Mouse (Mus musculus) hindbrain, embryonic 12.5 days (tissue): ENCODE data around the gene Mcm2. TPM values are rescaled to one million over a fixed set of nuclear protein-coding genes. Genes with fewer than 3 reads are reported as not detected.

ENCODE experiments used
- ATAC-seq: fragments of 200-750 bp; cut with Nextera tagmentation; 2 replicates; pipeline ENCODE4 v1.8.0; 2017; ENCODE audit warnings: moderate TSS enrichment; ENCODE audit not compliant: low FRiP score
- H3K27ac ChIP-seq: fragments of 300-500 bp; sonication (generic); 2 replicates; pipeline ENCODE4 v1.5.1; 2016; ENCODE audit warnings: mild to moderate bottlenecking
- H3K27me3 ChIP-seq: fragments of 300-500 bp; sonication (generic); 2 replicates; pipeline ENCODE4 v1.6.1; 2016; ENCODE audit warnings: mild to moderate bottlenecking
- H3K36me3 ChIP-seq: fragments of 300-500 bp; sonication (generic); 2 replicates; pipeline ENCODE4 v1.6.1; 2016; ENCODE audit warnings: mild to moderate bottlenecking
- H3K4me1 ChIP-seq: fragments of 300-500 bp; sonication (generic); 2 replicates; pipeline ENCODE4 v1.6.1; 2016
- H3K4me2 ChIP-seq: fragments of 300-500 bp; sonication (generic); replicated peaks from 2 replicates; pipeline ENCODE4 v1.6.1; 2016; ENCODE audit warnings: mild to moderate bottlenecking
- H3K4me3 ChIP-seq: fragments of 300-500 bp; sonication (generic); 2 replicates; pipeline ENCODE4 v1.5.1; 2016; ENCODE audit warnings: mild to moderate bottlenecking
- H3K9ac ChIP-seq: fragments of 300-500 bp; sonication (generic); 2 replicates; pipeline ENCODE4 v1.6.1; 2016; ENCODE audit warnings: mild to moderate bottlenecking, moderate library complexity
- H3K9me3 ChIP-seq: fragments of 300-500 bp; sonication (generic); replicated peaks from 2 replicates; pipeline ENCODE4 v1.6.1; 2016; ENCODE audit warnings: mild to moderate bottlenecking
- WGBS: fragments of 180-500 bp; shearing (Covaris S2); methylation state at CpG from one replicate; pipeline ENCODE4 v1.1.7; 2016; 5-methylcytosine and 5-hydroxymethylcytosine counted together
- polyA plus RNA-seq: library from polyadenylated mRNA; unstranded; fragments of >200 nt; fragmentation: Nextera tagmentation; extraction: Ambion mirVana; gene quantifications from 2 replicates; pipeline ENCODE4 v1.2.1, GENCODE M21; 2016

Gene Mcm2
- polyA plus RNA-seq, 1 experiment from 2014 or later, result 130 TPM

GRCm38 (mm10) chr6:88936342-88937213 lies 38.0 kb upstream of the Mcm2 start:
- no peaks in the 10 kb centered on the region for H3K9me3 ChIP-seq

GRCm38 (mm10) chr6:88935735-88936276 lies 37.2 kb upstream of the Mcm2 start:
- no peak overlapping the region for H3K4me3 ChIP-seq
- H3K4me1 ChIP-seq, result peaks cover 74% of the 10 kb centered on the region
- no peak overlapping the region for H3K9ac ChIP-seq
- H3K4me2 ChIP-seq, result no peak overlapping the region
- H3K36me3 ChIP-seq, result no peaks in the 10 kb centered on the region
- WGBS, result 12% methylated on average over 4 of the region's 4 CpGs
- H3K27me3 ChIP-seq, result 0 out of 2 replicates have a peak, but pooled peaks cover 3% of the 10 kb centered on the region
- no peaks in the 10 kb centered on the region for H3K9me3 ChIP-seq
- ATAC-seq, result no peak
- no peak overlapping the region for H3K27ac ChIP-seq

More at GRCm38 (mm10) chr6:88936342-88937213, 38.0 kb upstream of the Mcm2 start:
- Histone ChIP-seq H3K4me3 (no peak overlapping the region), H3K27ac (peak overlapping the region; percentile 92; the same call in 1 of the 2 replicates), H3K9ac (no peak overlapping the region), H3K4me2 (no peak overlapping the region), H3K27me3 (0 out of 2 replicates have a peak, but pooled peaks cover 3% of the 10 kb centered on the region), H3K4me1 (peaks cover 78% of the 10 kb centered on the region), H3K36me3 (no peaks in the 10 kb centered on the region)
- 65% methylated on average over 13 of the region's 13 CpGs for WGBS
- no peak for ATAC-seq

- H3K9ac ChIP-seq, result peak overlapping the region; percentile 32; the same call in 1 of the 2 replicates
- H3K9me3 ChIP-seq, result no peaks in the 10 kb centered on the region
- H3K4me2 ChIP-seq, result no peak overlapping the region
- H3K4me3 ChIP-seq, result no peak overlapping the region
- peaks cover 74% of the 10 kb centered on the region for H3K4me1 ChIP-seq
- H3K27me3 ChIP-seq, result 0 out of 2 replicates have a peak, but pooled peaks cover 3% of the 10 kb centered on the region
- no peak for ATAC-seq
- no peaks in the 10 kb centered on the region for H3K36me3 ChIP-seq
- 22% methylated on average over 4 of the region's 4 CpGs for WGBS
- peak overlapping the region; percentile 13; the same call in 1 of the 2 replicates for H3K27ac ChIP-seq
Measured at GRCm38 (mm10) chr6:88934816-88935215, 36.2 kb upstream of the Mcm2 start.

- no peak overlapping the region for H3K4me3 ChIP-seq
- 40% methylated on average over 4 of the region's 4 CpGs for WGBS
- H3K27me3 ChIP-seq, result 0 out of 2 replicates have a peak, but pooled peaks cover 3% of the 10 kb centered on the region
- peaks cover 74% of the 10 kb centered on the region for H3K4me1 ChIP-seq
- H3K9me3 ChIP-seq, result no peaks in the 10 kb centered on the region
- H3K4me2 ChIP-seq, result no peak overlapping the region
- H3K36me3 ChIP-seq, result no peaks in the 10 kb centered on the region
- ATAC-seq, result no peak
- H3K9ac ChIP-seq, result no peak overlapping the region
- no peak overlapping the region for H3K27ac ChIP-seq
Measured at GRCm38 (mm10) chr6:88934132-88934531, 35.6 kb upstream of the Mcm2 start.

- Histone ChIP-seq H3K4me3 (no peak overlapping the region), H3K4me1 (peaks cover 73% of the 10 kb centered on the region), H3K9ac (0 out of 2 replicates have a peak overlapping the region, but pooled peaks have one; percentile 24), H3K27me3 (0 out of 2 replicates have a peak, but pooled peaks cover 3% of the 10 kb centered on the region), H3K9me3 (no peaks in the 10 kb centered on the region), H3K36me3 (no peaks in the 10 kb centered on the region), H3K4me2 (no peak overlapping the region), H3K27ac (0 out of 2 replicates have a peak overlapping the region, but pooled peaks have one; percentile 88)
- ATAC-seq, result no peak
- WGBS, result 86% methylated on average over 2 of the region's 2 CpGs
Measured at GRCm38 (mm10) chr6:88931449-88931848, 32.9 kb upstream of the Mcm2 start.

GRCm38 (mm10) chr6:88930049-88930448 lies 31.5 kb upstream of the Mcm2 start:
- ATAC-seq, result no peak
- Histone ChIP-seq H3K4me1 (peaks cover 77% of the 10 kb centered on the region), H3K4me3 (no peak overlapping the region), H3K27ac (peak overlapping the region; percentile 88), H3K9me3 (no peaks in the 10 kb centered on the region), H3K9ac (no peak overlapping the region), H3K4me2 (no peak overlapping the region), H3K36me3 (no peaks in the 10 kb centered on the region), H3K27me3 (0 out of 2 replicates have a peak, but pooled peaks cover 3% of the 10 kb centered on the region)
- 34% methylated on average over 7 of the region's 7 CpGs for WGBS

- peak; percentile 24 for ATAC-seq
- Histone ChIP-seq H3K9me3 (no peaks in the 10 kb centered on the region), H3K4me2 (no peak overlapping the region), H3K27me3 (0 out of 2 replicates have a peak, but pooled peaks cover 3% of the 10 kb centered on the region), H3K4me3 (no peak overlapping the region), H3K4me1 (peaks cover 77% of the 10 kb centered on the region), H3K27ac (peak overlapping the region; percentile 88), H3K36me3 (no peaks in the 10 kb centered on the region), H3K9ac (no peak overlapping the region)
- WGBS, result 35% methylated on average over 6 of the region's 6 CpGs
Measured at GRCm38 (mm10) chr6:88929451-88929850, 30.9 kb upstream of the Mcm2 start.

- Histone ChIP-seq H3K27me3 (0 out of 2 replicates have a peak, but pooled peaks cover 3% of the 10 kb centered on the region), H3K36me3 (no peaks in the 10 kb centered on the region), H3K4me1 (peaks cover 78% of the 10 kb centered on the region), H3K4me2 (no peak overlapping the region), H3K9ac (no peak overlapping the region), H3K9me3 (no peaks in the 10 kb centered on the region), H3K4me3 (no peak overlapping the region), H3K27ac (peak overlapping the region; percentile 88)
- 67% methylated on average over 5 of the region's 5 CpGs for WGBS
- ATAC-seq, result no peak
Measured at GRCm38 (mm10) chr6:88928576-88928975, 30.0 kb upstream of the Mcm2 start.

GRCm38 (mm10) chr6:88928026-88928425 lies 29.4 kb upstream of the Mcm2 start:
- Histone ChIP-seq H3K27ac (peak overlapping the region; percentile 88), H3K36me3 (no peaks in the 10 kb centered on the region), H3K27me3 (no peaks in the 10 kb centered on the region), H3K9me3 (no peaks in the 10 kb centered on the region), H3K4me1 (peaks cover 74% of the 10 kb centered on the region), H3K4me2 (no peak overlapping the region), H3K4me3 (no peak overlapping the region), H3K9ac (no peak overlapping the region)
- 77% methylated on average over 1 of the region's 1 CpGs for WGBS
- no peak for ATAC-seq

- H3K4me1 ChIP-seq, result peaks cover 74% of the 10 kb centered on the region
Measured at GRCm38 (mm10) chr6:88927595-88927994, 29.0 kb upstream of the Mcm2 start.

GRCm38 (mm10) chr6:88926870-88927269 lies 28.3 kb upstream of the Mcm2 start:
- no peak overlapping the region for H3K4me3 ChIP-seq
- H3K27ac ChIP-seq, result peak overlapping the region; percentile 88
- H3K4me2 ChIP-seq, result no peak overlapping the region
- no peak for ATAC-seq
- H3K9ac ChIP-seq, result no peak overlapping the region
- no peaks in the 10 kb centered on the region for H3K27me3 ChIP-seq
- H3K4me1 ChIP-seq, result peaks cover 74% of the 10 kb centered on the region
- WGBS, result 25% methylated on average over 3 of the region's 3 CpGs
- no peaks in the 10 kb centered on the region for H3K9me3 ChIP-seq
- H3K36me3 ChIP-seq, result no peaks in the 10 kb centered on the region

More at GRCm38 (mm10) chr6:88927595-88927994, 29.0 kb upstream of the Mcm2 start:
- Histone ChIP-seq H3K9me3 (no peaks in the 10 kb centered on the region), H3K27me3 (no peaks in the 10 kb centered on the region), H3K4me2 (no peak overlapping the region), H3K36me3 (no peaks in the 10 kb centered on the region), H3K27ac (peak overlapping the region; percentile 88), H3K9ac (no peak overlapping the region), H3K4me3 (no peak overlapping the region)
- ATAC-seq, result peak; percentile 19; the same call in 1 of the 2 replicates
- WGBS, result 10% methylated on average over 2 of the region's 2 CpGs

GRCm38 (mm10) chr6:88925640-88926205 lies 27.1 kb upstream of the Mcm2 start:
- Histone ChIP-seq H3K9me3 (no peaks in the 10 kb centered on the region), H3K27me3 (no peaks in the 10 kb centered on the region), H3K4me3 (no peak overlapping the region), H3K4me2 (peak overlapping the region; percentile 4; the same call in 1 of the 2 replicates), H3K36me3 (no peaks in the 10 kb centered on the region), H3K27ac (peak overlapping the region; percentile 88), H3K4me1 (peaks cover 69% of the 10 kb centered on the region), H3K9ac (no peak overlapping the region)
- peak; percentile 76 for ATAC-seq
- 3% methylated on average over 4 of the region's 4 CpGs for WGBS
